Mouse (Mus musculus): Measurements from ENCODE around the gene Smim22. TPM values are rescaled to one million over a fixed set of nuclear protein-coding genes. Genes with fewer than 3 reads are reported as not detected.

Smim22 gene
- total RNA-seq, 2 experiments from 2014 or later = not detected

- no peak for ATAC-seq (replicated peaks; ENCODE audit: low FRiP score, poor library complexity, severe bottlenecking)
These were observed 6.5 kb upstream of the Smim22 start for GRCm38 (mm10) chr16:5000611-5001010.

GRCm38 (mm10) chr16:5007492-5007891 is 404 bp downstream of the Smim22 start:
- no peak for ATAC-seq (replicated peaks; ENCODE audit: low FRiP score, poor library complexity, severe bottlenecking)

GRCm38 (mm10) chr16:5008076-5008475 is 988 bp downstream of the Smim22 start:
- ATAC-seq (replicated peaks; ENCODE audit: low FRiP score, poor library complexity, severe bottlenecking) = no peak

GRCm38 (mm10) chr16:5010371-5010935 is 3.4 kb downstream of the Smim22 start:
- ATAC-seq (replicated peaks; ENCODE audit: low FRiP score, poor library complexity, severe bottlenecking) = no peak

- no peak for ATAC-seq (replicated peaks; ENCODE audit: low FRiP score, poor library complexity, severe bottlenecking)
These were observed 4.2 kb downstream of the Smim22 start for GRCm38 (mm10) chr16:5011285-5011684.

- no peak for ATAC-seq (replicated peaks; ENCODE audit: low FRiP score, poor library complexity, severe bottlenecking)
These were observed 5.2 kb downstream of the Smim22 start for GRCm38 (mm10) chr16:5012036-5013005.

GRCm38 (mm10) chr16:5013054-5013838 is 6.2 kb downstream of the Smim22 start, which contains the start of gene Rogdi:
TSS of gene Rogdi (minus strand) at chr16:5013553.
- peak; percentile 98 for ATAC-seq (replicated peaks; ENCODE audit: low FRiP score, poor library complexity, severe bottlenecking)

- ATAC-seq (replicated peaks; ENCODE audit: low FRiP score, poor library complexity, severe bottlenecking) = no peak
These were observed 7.5 kb downstream of the Smim22 start for GRCm38 (mm10) chr16:5014578-5014977.

GRCm38 (mm10) chr16:5024021-5024420 is 16.9 kb downstream of the Smim22 start:
- no peak for ATAC-seq (replicated peaks; ENCODE audit: low FRiP score, poor library complexity, severe bottlenecking)

GRCm38 (mm10) chr16:5029847-5030246 is 22.8 kb downstream of the Smim22 start:
- no peak for ATAC-seq (replicated peaks; ENCODE audit: low FRiP score, poor library complexity, severe bottlenecking)

- no peak for ATAC-seq (replicated peaks; ENCODE audit: low FRiP score, poor library complexity, severe bottlenecking)
These were observed 28.5 kb downstream of the Smim22 start for GRCm38 (mm10) chr16:5035591-5035990.

- no peak for ATAC-seq (replicated peaks; ENCODE audit: low FRiP score, poor library complexity, severe bottlenecking)
These were observed 29.7 kb downstream of the Smim22 start for GRCm38 (mm10) chr16:5036649-5037234.

- no peak for ATAC-seq (replicated peaks; ENCODE audit: low FRiP score, poor library complexity, severe bottlenecking)
These were observed 38.2 kb downstream of the Smim22 start for GRCm38 (mm10) chr16:5045322-5045721.

GRCm38 (mm10) chr16:5049182-5049773 is 42.2 kb downstream of the Smim22 start:
- peak; percentile 62 for ATAC-seq (replicated peaks; ENCODE audit: low FRiP score, poor library complexity, severe bottlenecking)

- peak; percentile 95 for ATAC-seq (replicated peaks; ENCODE audit: low FRiP score, poor library complexity, severe bottlenecking)
These were observed 42.7 kb downstream of the Smim22 start, which contains the start of the genes Glyr1 and Ubn1 for GRCm38 (mm10) chr16:5049774-5050234. TSS of gene Glyr1 (minus strand) at chr16:5049863. TSS of gene Ubn1 (plus strand) at chr16:5050057.

- peak; percentile 67 for ATAC-seq (replicated peaks; ENCODE audit: low FRiP score, poor library complexity, severe bottlenecking)
These were observed 43.4 kb downstream of the Smim22 start for GRCm38 (mm10) chr16:5050251-5051110.

Measured in erythroid progenitor cell, adult 5-6 weeks (primary cell).